Mouse (Mus musculus): ENCODE measurements around the gene Ldha. TPM values are rescaled to one million over a fixed set of nuclear protein-coding genes. Genes with fewer than 3 reads are reported as not detected.
A peak's percentile ranks its signal among the peaks of the same experiment; 100 is the strongest.

Gene Ldha
- polyA plus RNA-seq, 1 experiment: 660 TPM

GRCm38 (mm10) chr7:46843576-46843975 lies 2.3 kb downstream of the Ldha start:
- no peak overlapping the region for H3K4me3 ChIP-seq (ENCODE audit: control insufficient read depth, insufficient read depth, low read length)
- peaks cover 33% of the 10 kb centered on the region for H3K4me1 ChIP-seq (replicated peaks; ENCODE audit: control insufficient read depth, insufficient read depth, low read length)
- no peaks in the 10 kb centered on the region for H3K27me3 ChIP-seq (ENCODE audit: control insufficient read depth, insufficient read depth, low read length)
- TF ChIP-seq CTCF (IDR thresholded peaks at IDR 0.05; ENCODE audit: borderline replicate concordance, control insufficient read depth, extremely low read depth, insufficient read depth, low read length, poor library complexity) (no peak), POLR2A (IDR thresholded peaks at IDR 0.05; ENCODE audit: control insufficient read depth, extremely low read depth, insufficient read depth, low read length, poor library complexity) (no peak)
- no peaks in the 10 kb centered on the region; the same call in 1 of the 2 replicates for H3K36me3 ChIP-seq (ENCODE audit: control insufficient read depth, insufficient read depth, low read length)
- no peak for DNase-seq
- no peak overlapping the region for H3K27ac ChIP-seq (ENCODE audit: control insufficient read depth, insufficient read depth, low read length)
- WGBS: 96% methylated on average over 4 of the region's 4 CpGs

- Histone ChIP-seq H3K4me1 (replicated peaks; ENCODE audit: control insufficient read depth, insufficient read depth, low read length) (peaks cover 19% of the 10 kb centered on the region), H3K27ac (ENCODE audit: control insufficient read depth, insufficient read depth, low read length) (peak overlapping the region; percentile 71), H3K27me3 (ENCODE audit: control insufficient read depth, insufficient read depth, low read length) (no peaks in the 10 kb centered on the region), H3K4me3 (ENCODE audit: control insufficient read depth, insufficient read depth, low read length) (peak overlapping the region; percentile 73), H3K36me3 (ENCODE audit: control insufficient read depth, insufficient read depth, low read length) (peaks cover 16% of the 10 kb centered on the region)
- peak; percentile 96 for TF ChIP-seq POLR2A (IDR thresholded peaks at IDR 0.05; ENCODE audit: control insufficient read depth, extremely low read depth, insufficient read depth, low read length, poor library complexity)
- no peak for TF ChIP-seq CTCF (IDR thresholded peaks at IDR 0.05; ENCODE audit: borderline replicate concordance, control insufficient read depth, extremely low read depth, insufficient read depth, low read length, poor library complexity)
- 1% methylated on average over 51 of the region's 51 CpGs for WGBS
- DNase-seq: peak; percentile 92
These were observed 4.1 kb downstream of the Ldha start for GRCm38 (mm10) chr7:46845211-46845977.

- peak; percentile 63 for DNase-seq
- 0% methylated on average over 36 of the region's 36 CpGs for WGBS
- H3K27me3 ChIP-seq (ENCODE audit: control insufficient read depth, insufficient read depth, low read length): no peaks in the 10 kb centered on the region
These were observed 4.8 kb downstream of the Ldha start for GRCm38 (mm10) chr7:46845978-46846485.

GRCm38 (mm10) chr7:46846486-46847244 lies 5.4 kb downstream of the Ldha start:
- TF ChIP-seq CTCF (IDR thresholded peaks at IDR 0.05; ENCODE audit: borderline replicate concordance, control insufficient read depth, extremely low read depth, insufficient read depth, low read length, poor library complexity) (peak; percentile 69; the same call in 1 of the 2 replicates), POLR2A (IDR thresholded peaks at IDR 0.05; ENCODE audit: control insufficient read depth, extremely low read depth, insufficient read depth, low read length, poor library complexity) (no peak)
- Histone ChIP-seq H3K36me3 (ENCODE audit: control insufficient read depth, insufficient read depth, low read length) (peaks cover 27% of the 10 kb centered on the region), H3K4me3 (ENCODE audit: control insufficient read depth, insufficient read depth, low read length) (peak overlapping the region; percentile 73), H3K4me1 (replicated peaks; ENCODE audit: control insufficient read depth, insufficient read depth, low read length) (peaks cover 14% of the 10 kb centered on the region), H3K27me3 (ENCODE audit: control insufficient read depth, insufficient read depth, low read length) (no peaks in the 10 kb centered on the region), H3K27ac (ENCODE audit: control insufficient read depth, insufficient read depth, low read length) (peak overlapping the region; percentile 71)
- under 1% methylated on average over 28 of the region's 28 CpGs for WGBS
- DNase-seq: peak; percentile 80

More at GRCm38 (mm10) chr7:46845978-46846485, 4.8 kb downstream of the Ldha start:
- peaks cover 22% of the 10 kb centered on the region for H3K36me3 ChIP-seq (ENCODE audit: control insufficient read depth, insufficient read depth, low read length)
- H3K27ac ChIP-seq (ENCODE audit: control insufficient read depth, insufficient read depth, low read length): peak overlapping the region; percentile 71
- TF ChIP-seq CTCF (IDR thresholded peaks at IDR 0.05; ENCODE audit: borderline replicate concordance, control insufficient read depth, extremely low read depth, insufficient read depth, low read length, poor library complexity) (no peak), POLR2A (IDR thresholded peaks at IDR 0.05; ENCODE audit: control insufficient read depth, extremely low read depth, insufficient read depth, low read length, poor library complexity) (no peak)
- peak overlapping the region; percentile 73 for H3K4me3 ChIP-seq (ENCODE audit: control insufficient read depth, insufficient read depth, low read length)
- peaks cover 14% of the 10 kb centered on the region for H3K4me1 ChIP-seq (replicated peaks; ENCODE audit: control insufficient read depth, insufficient read depth, low read length)

- no peak for DNase-seq
- Histone ChIP-seq H3K4me3 (ENCODE audit: control insufficient read depth, insufficient read depth, low read length) (no peak overlapping the region), H3K27ac (ENCODE audit: control insufficient read depth, insufficient read depth, low read length) (no peak overlapping the region), H3K36me3 (ENCODE audit: control insufficient read depth, insufficient read depth, low read length) (peaks cover 53% of the 10 kb centered on the region), H3K27me3 (ENCODE audit: control insufficient read depth, insufficient read depth, low read length) (no peaks in the 10 kb centered on the region), H3K4me1 (replicated peaks; ENCODE audit: control insufficient read depth, insufficient read depth, low read length) (peaks cover 14% of the 10 kb centered on the region)
- TF ChIP-seq CTCF (IDR thresholded peaks at IDR 0.05; ENCODE audit: borderline replicate concordance, control insufficient read depth, extremely low read depth, insufficient read depth, low read length, poor library complexity) (no peak), POLR2A (IDR thresholded peaks at IDR 0.05; ENCODE audit: control insufficient read depth, extremely low read depth, insufficient read depth, low read length, poor library complexity) (no peak)
- 96% methylated on average over 5 of the region's 5 CpGs for WGBS
These were observed 8.0 kb downstream of the Ldha start for GRCm38 (mm10) chr7:46849287-46849686.

GRCm38 (mm10) chr7:46851026-46851425 lies 9.8 kb downstream of the Ldha start:
- DNase-seq: no peak
- no peak overlapping the region for H3K27ac ChIP-seq (ENCODE audit: control insufficient read depth, insufficient read depth, low read length)
- peaks cover 8% of the 10 kb centered on the region for H3K4me1 ChIP-seq (replicated peaks; ENCODE audit: control insufficient read depth, insufficient read depth, low read length)
- 94% methylated on average over 7 of the region's 7 CpGs for WGBS
- no peak for TF ChIP-seq POLR2A (IDR thresholded peaks at IDR 0.05; ENCODE audit: control insufficient read depth, extremely low read depth, insufficient read depth, low read length, poor library complexity)
- TF ChIP-seq CTCF (IDR thresholded peaks at IDR 0.05; ENCODE audit: borderline replicate concordance, control insufficient read depth, extremely low read depth, insufficient read depth, low read length, poor library complexity): peak; percentile 23; the same call in 1 of the 2 replicates
- no peaks in the 10 kb centered on the region for H3K27me3 ChIP-seq (ENCODE audit: control insufficient read depth, insufficient read depth, low read length)
- H3K36me3 ChIP-seq (ENCODE audit: control insufficient read depth, insufficient read depth, low read length): peaks cover 71% of the 10 kb centered on the region
- no peak overlapping the region for H3K4me3 ChIP-seq (ENCODE audit: control insufficient read depth, insufficient read depth, low read length)
